Mouse (Mus musculus): ENCODE data around the gene Sdc1.

DNA sequence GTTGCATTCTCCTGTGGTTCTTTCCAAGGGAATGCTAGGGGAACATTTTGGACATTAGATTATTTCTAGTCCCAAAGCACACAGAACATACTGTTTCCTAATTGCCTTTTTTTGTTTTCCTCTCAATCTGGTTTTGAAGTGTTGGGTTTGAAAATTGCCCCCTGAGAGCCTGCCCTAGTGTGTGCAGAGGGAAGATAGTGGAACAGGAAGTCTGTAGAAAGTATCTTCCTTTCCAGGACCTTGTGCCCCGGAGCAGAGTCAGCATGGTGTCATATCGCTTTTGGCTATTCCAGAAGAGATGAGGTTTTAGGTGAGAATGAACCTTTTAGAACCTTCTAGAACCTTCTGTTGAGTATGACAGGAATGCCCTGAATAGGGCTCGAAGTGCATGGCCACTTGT is 5.6 kb downstream of the Sdc1 start:
- no peak for TF ChIP-seq CTCF (IDR thresholded peaks at IDR 0.05; ENCODE audit: low read depth)
- TF ChIP-seq EP300 (IDR thresholded peaks at IDR 0.05; ENCODE audit: low read depth) = no peak

All from liver, postnatal 0 days (tissue).